Mouse (Mus musculus) forebrain, embryonic 13.5 days (tissue): ENCODE data around the gene Bbs2. TPM values are rescaled to one million over a fixed set of nuclear protein-coding genes. Genes with fewer than 3 reads are reported as not detected.
"Not testable (repeated sequence)": the region's sequence is repeated elsewhere in the genome, so short reads cannot be mapped to it uniquely, and the experiment has no call there.

Experiments
- ATAC-seq: fragments of 200-750 bp; cut with Nextera tagmentation; 2 replicates; pipeline ENCODE4 v1.8.0; 2017
- H3K27ac ChIP-seq: fragments of 300-500 bp; sonication (generic); 2 replicates; pipeline ENCODE4 v1.5.1; 2015; ENCODE audit warnings: inconsistent platforms, mild to moderate bottlenecking, moderate library complexity
- H3K27me3 ChIP-seq: fragments of 300-500 bp; sonication (generic); 2 replicates; pipeline ENCODE4 v1.6.1; 2015; ENCODE audit warnings: mild to moderate bottlenecking, inconsistent platforms
- H3K36me3 ChIP-seq: fragments of 300-500 bp; sonication (generic); 2 replicates; pipeline ENCODE4 v1.6.1; 2015; ENCODE audit warnings: mild to moderate bottlenecking, inconsistent platforms; ENCODE audit not compliant: poor library complexity, severe bottlenecking
- H3K4me1 ChIP-seq: fragments of 300-500 bp; sonication (generic); 2 replicates; pipeline ENCODE4 v1.6.1; 2015; ENCODE audit warnings: inconsistent platforms
- H3K4me2 ChIP-seq: fragments of 300-500 bp; sonication (generic); 2 replicates; pipeline ENCODE4 v1.6.1; 2015; ENCODE audit warnings: inconsistent platforms, mild to moderate bottlenecking, moderate library complexity
- H3K4me3 ChIP-seq: fragments of 300-500 bp; sonication (generic); 2 replicates; pipeline ENCODE4 v1.5.1; 2015; ENCODE audit warnings: mild to moderate bottlenecking, inconsistent platforms
- H3K9ac ChIP-seq: fragments of 300-500 bp; sonication (generic); 2 replicates; pipeline ENCODE4 v1.6.1; 2015; ENCODE audit warnings: mild to moderate bottlenecking, inconsistent platforms
- H3K9me3 ChIP-seq: fragments of 300-500 bp; sonication (generic); replicated peaks from 2 replicates; pipeline ENCODE4 v1.6.1; 2016; ENCODE audit warnings: inconsistent platforms
- WGBS: fragments of 180-500 bp; shearing (Covaris S2); methylation state at CpG from one replicate; pipeline ENCODE4 v1.1.7; 2015; 5-methylcytosine and 5-hydroxymethylcytosine counted together
- polyA plus RNA-seq: library from polyadenylated mRNA; unstranded; fragments of >200 nt; fragmentation: Nextera tagmentation; extraction: Ambion mirVana; gene quantifications from 2 replicates; pipeline ENCODE4 v1.2.1, GENCODE M21; 2015

The Bbs2 gene
- polyA plus RNA-seq = 16.9 and 23.7 TPM in 2 replicates

GRCm38 (mm10) chr8:94098081-94098974, at the start of gene Bbs2:
Bbs2 (minus strand) TSS chr8:94098928.
- peak within 1 kb of the TSS; percentile 53 for H3K4me3 ChIP-seq

GRCm38 (mm10) chr8:94148236-94148635, 49.5 kb upstream of the Bbs2 start:
- 36% methylated on average over 5 of the region's 5 CpGs for WGBS
- no peak overlapping the region for H3K9ac ChIP-seq
- H3K9me3 ChIP-seq = no peaks in the 10 kb centered on the region
- H3K27ac ChIP-seq = no peak overlapping the region
- H3K4me2 ChIP-seq = no peak overlapping the region
- H3K36me3 ChIP-seq = no peaks in the 10 kb centered on the region
- no peak overlapping the region for H3K4me3 ChIP-seq
- no peaks in the 10 kb centered on the region for H3K27me3 ChIP-seq
- H3K4me1 ChIP-seq = peaks cover 21% of the 10 kb centered on the region
- ATAC-seq = no peak

More at GRCm38 (mm10) chr8:94098081-94098974, at the start of gene Bbs2:
- Histone ChIP-seq H3K4me2 (peak within 1 kb of the TSS; percentile 69), H3K4me1 (peaks cover 18% of the 10 kb centered on the region), H3K36me3 (no peaks in the 10 kb centered on the region), H3K27ac (peak within 1 kb of the TSS; percentile 99), H3K9me3 (no peaks in the 10 kb centered on the region), H3K27me3 (no peaks in the 10 kb centered on the region), H3K9ac (peak within 1 kb of the TSS; percentile 73)
- ATAC-seq = peak; percentile 99
- WGBS = 1% methylated on average over 61 of the region's 61 CpGs

DNA sequence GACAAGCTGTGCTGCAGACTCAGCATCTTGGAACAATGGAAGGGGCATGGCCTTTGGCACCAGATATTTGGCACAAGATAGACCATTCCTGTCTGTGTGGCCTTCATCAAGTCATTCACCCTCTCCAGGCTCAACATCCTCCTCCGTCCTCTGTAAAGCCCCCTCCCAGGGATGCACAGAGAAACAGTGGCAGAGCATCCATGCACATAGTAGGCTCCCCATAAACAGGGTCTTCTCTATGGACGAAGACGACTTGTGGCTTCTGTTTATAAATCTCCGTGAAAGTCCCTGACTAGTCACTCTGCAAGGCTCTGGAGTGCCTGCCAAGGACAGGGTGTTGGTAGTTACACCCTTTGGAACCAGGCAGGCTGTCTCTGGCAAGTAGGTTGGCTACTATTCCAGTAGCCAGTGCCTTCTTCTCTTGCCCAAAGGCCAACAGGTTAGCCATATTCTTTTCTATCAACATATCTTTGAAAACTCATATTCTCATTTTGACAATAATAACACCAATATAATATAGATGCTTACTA, 41.6 kb upstream of the Bbs2 start:
- 86% methylated on average over 4 of the region's 4 CpGs for WGBS
- Histone ChIP-seq H3K9me3 (no peaks in the 10 kb centered on the region), H3K27me3 (no peaks in the 10 kb centered on the region), H3K36me3 (no peaks in the 10 kb centered on the region), H3K4me1 (no peaks in the 10 kb centered on the region), H3K4me3 (no peak overlapping the region), H3K27ac (no peak overlapping the region), H3K4me2 (no peak overlapping the region), H3K9ac (no peak overlapping the region)
- ATAC-seq = no peak

DNA sequence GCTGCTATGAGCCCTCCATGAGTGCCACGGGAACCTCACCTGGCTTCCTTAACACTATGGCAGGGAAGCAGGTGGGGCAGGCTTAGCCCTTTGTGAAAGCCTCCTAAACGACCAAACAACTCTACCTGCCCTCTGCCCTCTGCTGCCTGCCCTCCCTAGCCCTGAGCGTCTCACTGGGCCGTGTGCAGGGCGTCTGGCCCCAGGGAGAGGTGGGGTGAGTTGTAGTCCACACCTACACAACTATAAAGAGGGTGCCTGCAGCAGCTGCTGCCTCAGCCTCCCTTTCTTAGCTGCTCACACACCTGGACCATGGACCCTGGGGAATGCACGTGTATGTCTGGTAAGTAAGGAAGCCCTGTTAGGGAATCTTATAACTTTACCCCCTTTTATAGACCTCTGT, 38.2 kb upstream of the Bbs2 start, which contains the start of gene Mt4:
TSS of gene Mt4 (plus strand) at position 265 of the 400 bp plus-strand sequence.
- no peak within 1 kb of the TSS for H3K27ac ChIP-seq
- H3K36me3 ChIP-seq = no peaks in the 10 kb centered on the region
- no peaks in the 10 kb centered on the region for H3K4me1 ChIP-seq
- no peak for ATAC-seq
- H3K4me3 ChIP-seq = no peak within 1 kb of the TSS
- H3K4me2 ChIP-seq = no peak within 1 kb of the TSS
- H3K9ac ChIP-seq = no peak within 1 kb of the TSS
- 45% methylated on average over 6 of the region's 6 CpGs for WGBS
- no peaks in the 10 kb centered on the region for H3K9me3 ChIP-seq
- H3K27me3 ChIP-seq = no peaks in the 10 kb centered on the region

GRCm38 (mm10) chr8:94136192-94136591, 37.5 kb upstream of the Bbs2 start:
- Histone ChIP-seq H3K9ac (no peak overlapping the region), H3K36me3 (no peaks in the 10 kb centered on the region), H3K4me1 (no peaks in the 10 kb centered on the region), H3K27me3 (no peaks in the 10 kb centered on the region), H3K27ac (no peak overlapping the region), H3K4me2 (no peak overlapping the region), H3K9me3 (no peaks in the 10 kb centered on the region), H3K4me3 (no peak overlapping the region)
- 81% methylated on average over 7 of the region's 7 CpGs for WGBS
- ATAC-seq = no peak

DNA sequence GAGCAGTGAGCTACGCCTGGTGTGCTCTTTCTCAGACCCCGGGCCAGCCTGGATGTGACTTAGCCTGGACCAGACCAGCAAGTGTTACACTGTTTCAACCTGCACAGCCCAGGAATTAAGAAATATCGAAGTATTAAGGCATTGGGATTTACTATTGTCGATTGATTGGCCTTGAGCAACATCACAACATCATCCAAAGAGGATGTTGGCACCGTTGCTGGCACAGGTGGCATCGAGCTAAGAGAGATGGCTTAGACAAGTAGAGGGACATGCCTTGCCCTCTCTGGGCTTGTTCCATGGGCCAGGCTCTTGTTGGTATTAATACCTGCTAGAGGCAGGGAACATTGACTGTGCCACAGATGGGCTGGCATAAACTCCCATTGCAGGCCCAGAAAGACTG, 36.8 kb upstream of the Bbs2 start:
- Histone ChIP-seq H3K9ac (no peak overlapping the region), H3K4me2 (no peak overlapping the region), H3K9me3 (no peaks in the 10 kb centered on the region), H3K36me3 (no peaks in the 10 kb centered on the region), H3K4me1 (no peaks in the 10 kb centered on the region), H3K27me3 (no peaks in the 10 kb centered on the region), H3K27ac (no peak overlapping the region), H3K4me3 (no peak overlapping the region)
- 91% methylated on average over 6 of the region's 6 CpGs for WGBS
- no peak for ATAC-seq

- not testable (repeated sequence) for H3K4me2 ChIP-seq, H3K9me3 ChIP-seq, H3K27me3 ChIP-seq, H3K36me3 ChIP-seq, H3K4me1 ChIP-seq, H3K9ac ChIP-seq, H3K27ac ChIP-seq, H3K4me3 ChIP-seq, ATAC-seq
- 84% methylated on average over 3 of the region's 3 CpGs for WGBS
Measured at GRCm38 (mm10) chr8:94134601-94135000, 35.9 kb upstream of the Bbs2 start.

GRCm38 (mm10) chr8:94132096-94132495, 33.4 kb upstream of the Bbs2 start:
- H3K9me3 ChIP-seq = no peaks in the 10 kb centered on the region
- H3K27me3 ChIP-seq = no peaks in the 10 kb centered on the region
- H3K9ac ChIP-seq = no peak overlapping the region
- no peaks in the 10 kb centered on the region for H3K36me3 ChIP-seq
- H3K27ac ChIP-seq = no peak overlapping the region
- H3K4me2 ChIP-seq = no peak overlapping the region
- no peak overlapping the region for H3K4me3 ChIP-seq
- 82% methylated on average over 5 of the region's 5 CpGs for WGBS
- ATAC-seq = no peak
- peaks cover 16% of the 10 kb centered on the region for H3K4me1 ChIP-seq

DNA sequence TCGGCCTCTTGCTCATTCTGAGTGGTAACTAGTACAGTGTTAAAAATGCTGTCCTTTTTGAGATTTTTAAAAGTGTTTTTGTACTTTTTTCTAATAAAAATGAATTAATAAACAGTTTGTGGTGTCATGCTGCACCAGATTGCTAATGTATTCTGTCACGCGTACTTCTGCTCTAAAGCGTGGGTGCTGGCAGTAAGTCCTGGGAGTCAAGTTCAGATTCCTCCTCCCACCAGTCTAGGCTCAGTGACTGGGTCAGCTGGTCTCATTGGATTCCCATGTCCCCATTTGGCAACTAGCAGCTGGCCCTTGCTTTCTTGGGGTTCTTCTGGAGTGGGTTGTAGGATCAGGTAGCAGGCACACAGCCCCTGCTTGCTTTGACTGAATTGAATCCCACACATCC, 31.4 kb upstream of the Bbs2 start:
- no peaks in the 10 kb centered on the region for H3K27me3 ChIP-seq
- H3K4me3 ChIP-seq = no peak overlapping the region
- H3K27ac ChIP-seq = no peak overlapping the region
- no peaks in the 10 kb centered on the region for H3K36me3 ChIP-seq
- H3K9ac ChIP-seq = no peak overlapping the region
- no peak for ATAC-seq
- no peak overlapping the region for H3K4me2 ChIP-seq
- H3K9me3 ChIP-seq = no peaks in the 10 kb centered on the region
- H3K4me1 ChIP-seq = peaks cover 17% of the 10 kb centered on the region
- WGBS = 92% methylated on average over 4 of the region's 4 CpGs

- no peak overlapping the region for H3K9ac ChIP-seq
- H3K9me3 ChIP-seq = no peaks in the 10 kb centered on the region
- H3K4me2 ChIP-seq = no peak overlapping the region
- H3K27ac ChIP-seq = no peak overlapping the region
- H3K27me3 ChIP-seq = no peaks in the 10 kb centered on the region
- ATAC-seq = peak; percentile 67; the same call in 1 of the 2 replicates
- H3K4me1 ChIP-seq = peaks cover 17% of the 10 kb centered on the region
- 71% methylated on average over 6 of the region's 6 CpGs for WGBS
- no peaks in the 10 kb centered on the region for H3K36me3 ChIP-seq
- no peak overlapping the region for H3K4me3 ChIP-seq
Measured at GRCm38 (mm10) chr8:94129133-94129789, 30.5 kb upstream of the Bbs2 start.

GRCm38 (mm10) chr8:94127711-94128110, 29.0 kb upstream of the Bbs2 start:
- no peaks in the 10 kb centered on the region for H3K27me3 ChIP-seq
- WGBS = 24% methylated on average over 6 of the region's 6 CpGs
- no peaks in the 10 kb centered on the region for H3K9me3 ChIP-seq
- no peak overlapping the region for H3K4me3 ChIP-seq
- ATAC-seq = peak; percentile 53
- H3K36me3 ChIP-seq = no peaks in the 10 kb centered on the region
- peak overlapping the region; percentile 65; the same call in 1 of the 2 replicates for H3K27ac ChIP-seq
- no peak overlapping the region for H3K9ac ChIP-seq
- H3K4me2 ChIP-seq = no peak overlapping the region
- peaks cover 32% of the 10 kb centered on the region for H3K4me1 ChIP-seq
